Mouse (Mus musculus): ENCODE measurements around the gene Slc37a1. TPM values are rescaled to one million over a fixed set of nuclear protein-coding genes. Genes with fewer than 3 reads are reported as not detected.

The Slc37a1 gene
- polyA plus RNA-seq, 1 experiment: 6.1 TPM

DNA sequence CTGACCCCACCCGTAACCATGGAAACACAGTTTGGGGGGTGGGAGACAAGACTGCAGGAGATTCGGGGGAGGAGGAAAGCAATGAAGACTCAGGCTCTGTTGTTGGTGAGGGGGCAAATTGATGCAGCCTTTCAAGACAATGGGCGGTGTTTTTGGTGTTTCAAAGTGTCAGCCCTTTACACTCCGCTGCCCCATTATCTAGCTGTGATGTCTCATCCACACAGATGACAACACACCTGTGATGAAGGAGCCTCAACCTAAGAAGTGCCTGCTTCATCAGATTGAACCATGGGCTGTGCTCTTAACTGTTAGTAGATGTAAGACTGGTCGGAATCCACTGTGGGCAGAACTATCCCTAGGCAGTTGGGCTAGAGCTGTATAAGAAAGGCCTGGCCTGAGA, 22.8 kb upstream of the Slc37a1 start:
- no peaks in the 10 kb centered on the region for H3K4me1 ChIP-seq (ENCODE audit: control insufficient read depth, insufficient read depth, low read length)
- H3K27me3 ChIP-seq (ENCODE audit: control insufficient read depth, insufficient read depth, low read length): no peaks in the 10 kb centered on the region
- no peak overlapping the region for H3K4me3 ChIP-seq (replicated peaks; ENCODE audit: insufficient read depth, low read depth, low read length)
- no peak for TF ChIP-seq POLR2A (IDR thresholded peaks at IDR 0.05; ENCODE audit: borderline replicate concordance, insufficient read depth, low read length)
- TF ChIP-seq CTCF (IDR thresholded peaks at IDR 0.05; ENCODE audit: borderline replicate concordance, insufficient read depth, low read depth, low read length): no peak
- 91% methylated on average over 5 of the region's 5 CpGs for WGBS
- DNase-seq: no peak
- no peak overlapping the region for H3K27ac ChIP-seq (ENCODE audit: insufficient read depth, low read length)

DNA sequence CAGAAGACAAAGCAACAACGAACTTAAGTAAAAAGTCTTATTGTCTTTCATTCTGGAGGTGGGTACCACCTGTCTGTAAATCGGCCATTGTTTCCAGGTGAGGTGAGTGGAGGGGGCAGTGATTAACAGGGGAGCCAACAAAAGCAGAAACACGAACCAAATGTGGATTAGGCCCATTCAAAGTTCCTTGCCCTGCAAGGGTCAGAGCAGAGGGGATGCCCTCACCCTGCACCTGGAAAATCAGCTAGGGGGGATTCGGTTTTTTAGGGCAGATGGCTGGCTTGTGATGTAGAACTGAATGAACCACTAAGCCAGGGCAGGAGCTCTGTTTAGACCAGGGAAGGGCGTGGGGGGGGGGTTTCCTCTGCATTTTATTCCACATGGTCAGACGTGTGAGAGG, 22.2 kb upstream of the Slc37a1 start:
- Histone ChIP-seq H3K4me1 (ENCODE audit: control insufficient read depth, insufficient read depth, low read length) (no peaks in the 10 kb centered on the region), H3K4me3 (replicated peaks; ENCODE audit: insufficient read depth, low read depth, low read length) (no peak overlapping the region), H3K27ac (ENCODE audit: insufficient read depth, low read length) (no peak overlapping the region), H3K27me3 (ENCODE audit: control insufficient read depth, insufficient read depth, low read length) (no peaks in the 10 kb centered on the region)
- TF ChIP-seq CTCF (IDR thresholded peaks at IDR 0.05; ENCODE audit: borderline replicate concordance, insufficient read depth, low read depth, low read length) (no peak), POLR2A (IDR thresholded peaks at IDR 0.05; ENCODE audit: borderline replicate concordance, insufficient read depth, low read length) (no peak)
- DNase-seq: no peak
- 71% methylated on average over 6 of the region's 6 CpGs for WGBS

DNA sequence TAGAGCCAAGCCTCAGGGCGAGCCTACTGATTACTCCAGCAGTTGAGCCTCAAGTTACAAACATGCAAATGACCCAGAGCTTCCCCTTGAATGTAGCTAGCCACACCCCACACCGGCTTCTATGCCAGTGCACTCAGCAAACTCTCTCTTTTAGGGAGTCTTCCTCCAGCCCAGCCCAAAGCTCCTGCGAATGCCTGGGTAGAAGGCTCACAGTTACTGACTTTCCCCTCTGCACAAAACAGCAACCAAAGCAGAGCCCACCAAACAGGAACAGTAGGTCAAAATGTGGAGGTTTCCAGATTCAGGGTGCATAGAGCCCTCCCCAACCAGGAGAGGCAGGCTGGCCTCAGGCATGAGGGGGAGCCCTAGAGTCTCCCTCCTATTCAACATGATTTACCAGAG, 21.4 kb upstream of the Slc37a1 start:
- Histone ChIP-seq H3K4me3 (replicated peaks; ENCODE audit: insufficient read depth, low read depth, low read length) (no peak overlapping the region), H3K4me1 (ENCODE audit: control insufficient read depth, insufficient read depth, low read length) (no peaks in the 10 kb centered on the region), H3K27me3 (ENCODE audit: control insufficient read depth, insufficient read depth, low read length) (no peaks in the 10 kb centered on the region), H3K27ac (ENCODE audit: insufficient read depth, low read length) (no peak overlapping the region)
- DNase-seq: no peak
- WGBS: 63% methylated on average over 3 of the region's 3 CpGs
- TF ChIP-seq POLR2A (IDR thresholded peaks at IDR 0.05; ENCODE audit: borderline replicate concordance, insufficient read depth, low read length) (no peak), CTCF (IDR thresholded peaks at IDR 0.05; ENCODE audit: borderline replicate concordance, insufficient read depth, low read depth, low read length) (no peak)

DNA sequence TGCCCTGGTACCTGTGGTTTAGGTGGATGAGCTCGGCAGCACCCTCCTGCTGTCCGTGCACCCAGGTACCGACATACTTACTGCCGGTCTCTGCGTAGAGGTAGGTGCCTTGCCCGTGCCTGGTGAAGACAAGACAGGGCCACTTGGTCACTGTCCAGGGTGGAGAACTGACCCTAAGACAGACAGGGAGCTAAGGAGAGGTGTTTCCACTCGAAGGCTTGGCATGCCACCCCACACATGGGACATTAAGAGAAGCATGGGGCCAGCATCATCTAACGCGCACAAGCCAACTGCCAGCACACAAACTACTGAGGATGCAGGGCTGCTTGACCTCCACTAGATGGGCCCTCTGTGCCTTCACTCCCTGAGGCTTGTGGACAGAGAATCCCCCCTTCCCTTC, 20.8 kb upstream of the Slc37a1 start:
- Histone ChIP-seq H3K27me3 (ENCODE audit: control insufficient read depth, insufficient read depth, low read length) (no peaks in the 10 kb centered on the region), H3K4me3 (replicated peaks; ENCODE audit: insufficient read depth, low read depth, low read length) (no peak overlapping the region), H3K27ac (ENCODE audit: insufficient read depth, low read length) (no peak overlapping the region), H3K4me1 (ENCODE audit: control insufficient read depth, insufficient read depth, low read length) (no peaks in the 10 kb centered on the region)
- 87% methylated on average over 9 of the region's 9 CpGs for WGBS
- no peak for DNase-seq
- TF ChIP-seq POLR2A (IDR thresholded peaks at IDR 0.05; ENCODE audit: borderline replicate concordance, insufficient read depth, low read length): no peak
- TF ChIP-seq CTCF (IDR thresholded peaks at IDR 0.05; ENCODE audit: borderline replicate concordance, insufficient read depth, low read depth, low read length): no peak

DNA sequence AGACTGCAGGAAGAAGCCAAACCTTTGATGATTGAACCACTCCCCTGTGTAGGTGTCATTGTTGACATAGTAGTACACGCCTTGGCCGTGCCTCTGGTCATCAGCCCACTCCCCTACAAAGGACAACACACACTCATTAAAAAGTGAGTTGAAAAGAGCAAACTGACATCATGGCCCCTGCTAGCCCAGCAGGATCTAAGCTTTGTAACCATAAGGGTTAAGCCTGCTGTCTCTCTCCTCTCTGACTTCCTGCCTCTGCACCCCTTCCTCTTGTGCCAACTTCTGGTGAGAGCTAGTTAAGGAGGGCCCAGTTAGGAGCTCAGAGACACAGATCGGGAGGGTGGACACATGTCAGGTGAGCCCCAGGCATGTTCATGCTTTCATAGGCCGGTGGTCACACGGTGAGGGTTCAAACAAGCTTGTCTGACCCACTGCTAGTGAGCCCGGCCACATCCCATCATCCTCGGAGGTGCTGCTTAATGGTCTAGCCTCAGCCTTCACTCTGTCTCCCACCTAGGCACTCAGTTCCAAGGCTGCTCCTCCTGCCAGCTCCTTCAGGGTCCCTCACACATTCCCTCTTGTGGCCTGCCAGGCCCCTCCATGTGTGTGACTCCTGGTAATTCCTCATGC, 20.2 kb upstream of the Slc37a1 start:
- no peak for DNase-seq
- 87% methylated on average over 7 of the region's 7 CpGs for WGBS
- TF ChIP-seq POLR2A (IDR thresholded peaks at IDR 0.05; ENCODE audit: borderline replicate concordance, insufficient read depth, low read length) (no peak), CTCF (IDR thresholded peaks at IDR 0.05; ENCODE audit: borderline replicate concordance, insufficient read depth, low read depth, low read length) (no peak)

DNA sequence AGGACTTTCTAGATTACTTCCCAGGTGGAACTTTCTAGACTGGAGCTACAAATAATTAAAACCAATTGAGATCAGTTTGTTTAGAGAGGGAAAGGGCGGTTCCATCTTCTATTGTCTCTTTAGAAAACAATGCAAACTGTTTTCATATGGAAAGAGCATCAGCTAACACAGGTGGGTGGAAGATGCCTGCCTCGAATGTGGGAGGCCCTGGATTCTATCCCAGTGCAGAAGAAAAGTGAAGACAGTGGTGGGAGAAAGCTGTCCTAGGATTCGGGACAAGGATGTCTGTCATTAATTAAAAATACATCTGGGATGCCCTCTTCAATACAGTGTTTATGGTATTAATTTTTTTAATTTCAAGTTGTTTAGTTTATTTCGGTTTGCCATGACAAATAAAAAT, 19.5 kb upstream of the Slc37a1 start:
- no peaks in the 10 kb centered on the region for H3K4me1 ChIP-seq (ENCODE audit: control insufficient read depth, insufficient read depth, low read length)
- no peak overlapping the region for H3K4me3 ChIP-seq (replicated peaks; ENCODE audit: insufficient read depth, low read depth, low read length)
- no peak overlapping the region for H3K27ac ChIP-seq (ENCODE audit: insufficient read depth, low read length)
- no peaks in the 10 kb centered on the region for H3K27me3 ChIP-seq (ENCODE audit: control insufficient read depth, insufficient read depth, low read length)
- TF ChIP-seq CTCF (IDR thresholded peaks at IDR 0.05; ENCODE audit: borderline replicate concordance, insufficient read depth, low read depth, low read length) (no peak), POLR2A (IDR thresholded peaks at IDR 0.05; ENCODE audit: borderline replicate concordance, insufficient read depth, low read length) (no peak)
- 76% methylated on average over 4 of the region's 4 CpGs for WGBS
- DNase-seq: no peak

More for the DNA sequence above, 20.2 kb upstream of the Slc37a1 start:
- no peaks in the 10 kb centered on the region for H3K4me1 ChIP-seq (ENCODE audit: control insufficient read depth, insufficient read depth, low read length)
- no peak overlapping the region for H3K4me3 ChIP-seq (replicated peaks; ENCODE audit: insufficient read depth, low read depth, low read length)
- H3K27me3 ChIP-seq (ENCODE audit: control insufficient read depth, insufficient read depth, low read length): no peaks in the 10 kb centered on the region
- no peak overlapping the region for H3K27ac ChIP-seq (ENCODE audit: insufficient read depth, low read length)

DNA sequence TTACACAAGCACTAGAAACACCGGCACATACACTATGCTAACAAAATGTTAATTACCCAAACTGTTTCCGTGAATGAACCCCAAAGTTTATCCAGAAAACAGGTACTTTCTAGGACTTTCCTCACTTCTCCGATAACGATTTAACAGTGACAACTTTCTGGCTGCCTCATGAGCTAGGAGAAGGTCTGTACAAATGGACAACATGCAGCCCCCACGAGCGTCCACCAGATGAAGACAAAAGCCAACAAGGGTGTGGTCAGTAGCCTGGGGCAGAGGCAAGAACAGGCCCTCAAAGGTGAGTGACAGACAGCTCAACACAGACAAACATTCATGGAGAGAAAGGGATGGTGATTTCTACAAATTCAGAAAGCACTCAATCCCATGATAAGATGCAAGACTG, 19.0 kb upstream of the Slc37a1 start:
- Histone ChIP-seq H3K4me3 (replicated peaks; ENCODE audit: insufficient read depth, low read depth, low read length) (no peak overlapping the region), H3K4me1 (ENCODE audit: control insufficient read depth, insufficient read depth, low read length) (no peaks in the 10 kb centered on the region), H3K27me3 (ENCODE audit: control insufficient read depth, insufficient read depth, low read length) (no peaks in the 10 kb centered on the region), H3K27ac (ENCODE audit: insufficient read depth, low read length) (no peak overlapping the region)
- WGBS: 85% methylated on average over 6 of the region's 6 CpGs
- no peak for DNase-seq
- TF ChIP-seq CTCF (IDR thresholded peaks at IDR 0.05; ENCODE audit: borderline replicate concordance, insufficient read depth, low read depth, low read length) (no peak), POLR2A (IDR thresholded peaks at IDR 0.05; ENCODE audit: borderline replicate concordance, insufficient read depth, low read length) (no peak)

DNA sequence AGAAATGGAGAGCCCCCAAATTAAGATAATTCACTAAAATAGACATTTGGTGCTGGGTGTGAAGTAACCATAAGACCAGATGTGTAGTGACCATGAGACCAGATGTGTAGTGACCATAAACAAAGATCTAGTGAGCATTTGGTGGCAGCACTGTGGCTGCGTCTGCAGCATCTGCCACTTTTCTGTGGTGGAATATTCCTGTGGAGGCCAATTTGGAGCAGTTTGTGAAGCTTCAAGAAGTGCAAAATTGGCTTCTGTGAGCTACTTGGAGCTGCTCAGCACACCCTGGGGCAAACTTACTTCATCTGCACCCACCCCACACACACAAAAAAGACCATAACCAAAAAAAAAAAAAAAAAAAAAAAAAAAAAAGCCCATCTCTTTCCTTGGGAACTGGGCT, 18.6 kb upstream of the Slc37a1 start:
- TF ChIP-seq POLR2A (IDR thresholded peaks at IDR 0.05; ENCODE audit: borderline replicate concordance, insufficient read depth, low read length) (no peak), CTCF (IDR thresholded peaks at IDR 0.05; ENCODE audit: borderline replicate concordance, insufficient read depth, low read depth, low read length) (no peak)
- DNase-seq: no peak
- H3K27ac ChIP-seq (ENCODE audit: insufficient read depth, low read length): no peak overlapping the region
- no peaks in the 10 kb centered on the region for H3K27me3 ChIP-seq (ENCODE audit: control insufficient read depth, insufficient read depth, low read length)
- H3K4me3 ChIP-seq (replicated peaks; ENCODE audit: insufficient read depth, low read depth, low read length): no peak overlapping the region
- no peaks in the 10 kb centered on the region for H3K4me1 ChIP-seq (ENCODE audit: control insufficient read depth, insufficient read depth, low read length)
- 74% methylated on average over 1 of the region's 1 CpGs for WGBS
